Mouse (Mus musculus) forebrain, embryonic 13.5 days (tissue): ENCODE measurements around the gene Cox10. TPM values are rescaled to one million over a fixed set of nuclear protein-coding genes. Genes with fewer than 3 reads are reported as not detected.

ENCODE experiments used
- ATAC-seq: fragments of 200-750 bp; cut with Nextera tagmentation; 2 replicates; pipeline ENCODE4 v1.8.0; 2017
- H3K27ac ChIP-seq: fragments of 300-500 bp; sonication (generic); 2 replicates; pipeline ENCODE4 v1.5.1; 2015; ENCODE audit warnings: inconsistent platforms, mild to moderate bottlenecking, moderate library complexity
- H3K27me3 ChIP-seq: fragments of 300-500 bp; sonication (generic); 2 replicates; pipeline ENCODE4 v1.6.1; 2015; ENCODE audit warnings: mild to moderate bottlenecking, inconsistent platforms
- H3K36me3 ChIP-seq: fragments of 300-500 bp; sonication (generic); 2 replicates; pipeline ENCODE4 v1.6.1; 2015; ENCODE audit warnings: mild to moderate bottlenecking, inconsistent platforms; ENCODE audit not compliant: poor library complexity, severe bottlenecking
- H3K4me1 ChIP-seq: fragments of 300-500 bp; sonication (generic); 2 replicates; pipeline ENCODE4 v1.6.1; 2015; ENCODE audit warnings: inconsistent platforms
- H3K4me2 ChIP-seq: fragments of 300-500 bp; sonication (generic); 2 replicates; pipeline ENCODE4 v1.6.1; 2015; ENCODE audit warnings: inconsistent platforms, mild to moderate bottlenecking, moderate library complexity
- H3K4me3 ChIP-seq: fragments of 300-500 bp; sonication (generic); 2 replicates; pipeline ENCODE4 v1.5.1; 2015; ENCODE audit warnings: mild to moderate bottlenecking, inconsistent platforms
- H3K9ac ChIP-seq: fragments of 300-500 bp; sonication (generic); 2 replicates; pipeline ENCODE4 v1.6.1; 2015; ENCODE audit warnings: mild to moderate bottlenecking, inconsistent platforms
- H3K9me3 ChIP-seq: fragments of 300-500 bp; sonication (generic); replicated peaks from 2 replicates; pipeline ENCODE4 v1.6.1; 2016; ENCODE audit warnings: inconsistent platforms
- WGBS: fragments of 180-500 bp; shearing (Covaris S2); methylation state at CpG from one replicate; pipeline ENCODE4 v1.1.7; 2015; 5-methylcytosine and 5-hydroxymethylcytosine counted together
- polyA plus RNA-seq: library from polyadenylated mRNA; unstranded; fragments of >200 nt; fragmentation: Nextera tagmentation; extraction: Ambion mirVana; gene quantifications from 2 replicates; pipeline ENCODE4 v1.2.1, GENCODE M21; 2015

The Cox10 gene
- polyA plus RNA-seq, 1 experiment from 2014 or later, result 19.4 TPM

DNA sequence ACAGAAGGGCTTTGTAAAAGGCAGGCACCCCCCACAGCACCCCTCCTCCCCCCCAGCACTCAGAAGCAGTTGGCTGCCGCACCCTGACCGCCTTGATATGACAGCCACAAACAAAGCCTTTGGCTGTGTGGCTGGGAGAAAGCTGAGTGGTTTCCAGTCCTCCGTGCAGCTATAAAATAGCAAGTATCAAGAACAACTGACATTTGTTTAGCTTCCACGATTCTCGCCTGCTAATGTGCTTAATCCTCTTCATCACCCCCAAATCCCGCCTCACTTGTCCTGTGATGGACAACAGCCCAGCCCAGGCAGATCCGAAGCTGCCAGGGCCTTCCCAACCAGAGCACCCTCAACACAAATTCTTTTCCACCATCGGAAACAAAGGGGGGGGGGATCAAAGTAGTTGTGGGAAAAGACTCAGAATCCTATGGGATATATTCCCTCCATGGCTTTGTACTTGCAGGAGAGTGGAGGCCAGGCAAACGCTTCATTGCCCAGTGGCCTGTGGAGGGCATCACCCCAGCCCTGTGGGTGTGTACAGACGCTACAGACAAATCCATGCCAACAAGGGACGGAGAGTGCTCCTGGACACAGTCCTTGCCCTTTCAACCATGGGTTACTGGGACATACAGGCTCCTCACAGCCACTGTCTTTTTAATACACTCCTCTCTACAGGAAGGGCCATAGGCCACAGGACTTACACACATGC lies 109.9 kb downstream of the Cox10 start:
- Histone ChIP-seq H3K36me3 (no peaks in the 10 kb centered on the region), H3K9ac (0 out of 2 replicates have a peak overlapping the region, but pooled peaks have one; percentile 23)
- WGBS, result 16% methylated on average over 11 of the region's 11 CpGs

DNA sequence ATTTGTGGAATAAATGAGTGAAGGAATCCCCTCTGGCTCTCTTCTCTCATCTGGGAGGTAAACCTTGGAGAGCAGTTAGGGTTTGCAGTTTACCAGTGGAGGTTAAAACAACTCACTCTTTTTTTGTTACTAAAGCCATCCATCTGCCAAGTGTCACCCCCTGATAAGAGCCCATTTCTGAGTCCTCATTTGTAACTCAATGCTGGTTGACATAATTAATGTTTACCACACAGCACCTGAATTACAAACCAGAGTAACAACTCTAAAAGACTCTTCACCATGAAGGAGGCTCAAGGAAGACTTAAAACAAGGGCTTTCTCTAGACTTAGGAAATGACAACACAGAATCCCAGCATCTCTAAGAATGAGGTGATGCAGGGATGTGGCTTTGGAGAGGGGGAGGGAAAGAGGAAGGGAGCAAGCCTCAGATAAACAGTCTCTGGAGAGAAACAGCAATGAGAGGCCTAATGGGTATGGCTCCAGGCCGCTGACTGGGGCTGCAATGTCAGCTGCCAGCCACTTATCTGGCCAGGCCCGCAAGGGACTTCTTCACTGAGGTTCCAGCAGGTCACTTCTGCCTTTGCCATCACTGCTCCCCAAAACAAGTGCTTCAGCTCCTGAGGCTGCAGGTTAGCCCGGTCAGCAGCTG lies 110.8 kb downstream of the Cox10 start:
- Histone ChIP-seq H3K36me3 (peaks cover 6% of the 10 kb centered on the region; the same call in 1 of the 2 replicates), H3K4me2 (0 out of 2 replicates have a peak overlapping the region, but pooled peaks have one; percentile 17), H3K4me3 (no peak overlapping the region), H3K27me3 (no peaks in the 10 kb centered on the region), H3K9ac (no peak overlapping the region), H3K27ac (peak overlapping the region; percentile 37; the same call in 1 of the 2 replicates), H3K9me3 (no peaks in the 10 kb centered on the region), H3K4me1 (peaks cover 28% of the 10 kb centered on the region)
- 49% methylated on average over 3 of the region's 3 CpGs for WGBS
- ATAC-seq, result no peak

More for the DNA sequence above, 109.9 kb downstream of the Cox10 start:
- H3K4me1 ChIP-seq, result peaks cover 32% of the 10 kb centered on the region
- no peak overlapping the region for H3K4me3 ChIP-seq
- ATAC-seq, result peak; percentile 79
- H3K9me3 ChIP-seq, result no peaks in the 10 kb centered on the region
- H3K27me3 ChIP-seq, result no peaks in the 10 kb centered on the region
- 0 out of 2 replicates have a peak overlapping the region, but pooled peaks have one; percentile 37 for H3K27ac ChIP-seq
- H3K4me2 ChIP-seq, result peak overlapping the region; percentile 17; the same call in 1 of the 2 replicates

DNA sequence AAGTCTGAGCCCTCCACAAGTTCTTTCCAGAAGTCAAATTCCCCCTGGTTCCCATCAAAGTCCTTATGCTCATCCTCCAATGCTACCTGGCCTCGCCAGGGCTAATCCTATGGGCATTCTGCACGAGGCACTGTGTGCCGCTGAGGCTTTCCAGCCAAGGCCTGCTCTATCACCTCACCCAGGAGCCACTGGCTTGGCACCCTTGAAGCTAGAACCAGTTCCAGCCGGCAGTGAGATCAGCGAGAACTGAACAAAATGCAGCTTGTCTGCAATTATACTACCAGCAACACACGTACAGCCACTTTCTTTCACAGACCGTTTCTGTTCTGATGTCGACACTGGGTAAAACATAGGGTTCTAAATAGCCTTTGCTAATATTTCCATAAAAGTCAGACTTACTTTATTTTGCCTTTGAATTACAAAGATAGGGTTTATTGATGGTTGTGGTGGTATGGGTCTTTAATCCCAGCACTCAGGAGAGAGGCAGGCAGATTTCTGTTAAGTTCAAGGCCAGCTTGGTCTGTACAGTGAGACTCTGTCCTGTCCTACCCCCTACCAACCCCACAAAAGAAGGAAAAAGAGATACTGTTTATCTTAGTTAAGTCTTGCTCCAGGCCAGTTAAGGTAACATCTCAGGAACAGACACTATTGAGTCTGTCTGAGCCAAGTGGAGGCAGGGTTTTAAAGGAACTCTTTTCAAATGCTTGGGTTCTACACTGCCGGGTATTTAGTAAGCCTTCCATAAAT lies 111.5 kb downstream of the Cox10 start:
- no peak overlapping the region for H3K4me2 ChIP-seq
- no peaks in the 10 kb centered on the region for H3K9me3 ChIP-seq
- no peak for ATAC-seq
- H3K9ac ChIP-seq, result no peak overlapping the region
- no peak overlapping the region for H3K4me3 ChIP-seq
- H3K36me3 ChIP-seq, result peaks cover 12% of the 10 kb centered on the region; the same call in 1 of the 2 replicates
- 80% methylated on average over 9 of the region's 9 CpGs for WGBS
- H3K27me3 ChIP-seq, result no peaks in the 10 kb centered on the region
- H3K4me1 ChIP-seq, result peaks cover 28% of the 10 kb centered on the region
- no peak overlapping the region for H3K27ac ChIP-seq

- no peak overlapping the region for H3K4me2 ChIP-seq
- H3K9ac ChIP-seq, result no peak overlapping the region
- 75% methylated on average over 5 of the region's 5 CpGs for WGBS
- no peaks in the 10 kb centered on the region for H3K27me3 ChIP-seq
- no peak overlapping the region; the same call in 1 of the 2 replicates for H3K27ac ChIP-seq
- peaks cover 28% of the 10 kb centered on the region for H3K4me1 ChIP-seq
- ATAC-seq, result no peak
- peaks cover 12% of the 10 kb centered on the region; the same call in 1 of the 2 replicates for H3K36me3 ChIP-seq
- H3K4me3 ChIP-seq, result no peak overlapping the region
- H3K9me3 ChIP-seq, result no peaks in the 10 kb centered on the region
Observed at GRCm38 (mm10) chr11:63965437-63965836, 113.8 kb downstream of the Cox10 start.

DNA sequence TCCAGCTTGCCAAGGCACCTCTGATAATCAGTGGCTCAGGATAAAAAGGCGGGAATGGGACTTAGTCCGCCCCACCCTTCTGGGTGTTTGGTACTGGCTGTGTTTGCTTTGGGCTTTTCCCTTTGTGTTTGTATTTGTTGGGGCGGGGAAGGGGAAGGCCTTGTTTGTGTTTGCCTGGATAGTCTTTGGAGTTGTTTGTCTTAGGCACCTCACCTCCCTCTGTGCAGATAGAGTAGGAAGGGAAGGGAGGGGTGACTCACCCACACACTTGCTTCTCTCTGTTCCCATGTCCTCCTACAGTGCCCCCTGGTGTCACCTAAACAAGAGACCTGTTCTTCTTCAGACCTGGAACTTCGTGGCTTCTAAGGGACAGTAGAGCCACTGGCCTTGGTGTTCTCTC lies 122.1 kb downstream of the Cox10 start:
- ATAC-seq, result no peak
- WGBS, result 38% methylated on average over 4 of the region's 4 CpGs

GRCm38 (mm10) chr11:63956748-63957147 lies 122.5 kb downstream of the Cox10 start:
- Histone ChIP-seq H3K27me3 (peaks cover 7% of the 10 kb centered on the region; the same call in 1 of the 2 replicates), H3K4me2 (no peak overlapping the region), H3K4me1 (peaks cover 35% of the 10 kb centered on the region), H3K27ac (no peak overlapping the region), H3K9me3 (no peaks in the 10 kb centered on the region), H3K36me3 (no peaks in the 10 kb centered on the region), H3K9ac (no peak overlapping the region), H3K4me3 (no peak overlapping the region)
- ATAC-seq, result no peak
- 23% methylated on average over 7 of the region's 7 CpGs for WGBS

More for the DNA sequence above, 122.1 kb downstream of the Cox10 start:
- Histone ChIP-seq H3K9me3 (no peaks in the 10 kb centered on the region), H3K4me1 (peaks cover 31% of the 10 kb centered on the region), H3K4me2 (no peak overlapping the region), H3K27me3 (peaks cover 5% of the 10 kb centered on the region; the same call in 1 of the 2 replicates), H3K4me3 (no peak overlapping the region), H3K36me3 (no peaks in the 10 kb centered on the region), H3K9ac (no peak overlapping the region), H3K27ac (no peak overlapping the region)

- H3K27me3 ChIP-seq, result peaks cover 33% of the 10 kb centered on the region
- H3K4me3 ChIP-seq, result no peak overlapping the region
- H3K27ac ChIP-seq, result no peak overlapping the region
- no peaks in the 10 kb centered on the region for H3K36me3 ChIP-seq
- no peak for ATAC-seq
- no peaks in the 10 kb centered on the region for H3K9me3 ChIP-seq
- peaks cover 38% of the 10 kb centered on the region for H3K4me1 ChIP-seq
- 73% methylated on average over 2 of the region's 2 CpGs for WGBS
- H3K9ac ChIP-seq, result no peak overlapping the region
- H3K4me2 ChIP-seq, result no peak overlapping the region
Observed at GRCm38 (mm10) chr11:63953887-63954286, 125.4 kb downstream of the Cox10 start.

DNA sequence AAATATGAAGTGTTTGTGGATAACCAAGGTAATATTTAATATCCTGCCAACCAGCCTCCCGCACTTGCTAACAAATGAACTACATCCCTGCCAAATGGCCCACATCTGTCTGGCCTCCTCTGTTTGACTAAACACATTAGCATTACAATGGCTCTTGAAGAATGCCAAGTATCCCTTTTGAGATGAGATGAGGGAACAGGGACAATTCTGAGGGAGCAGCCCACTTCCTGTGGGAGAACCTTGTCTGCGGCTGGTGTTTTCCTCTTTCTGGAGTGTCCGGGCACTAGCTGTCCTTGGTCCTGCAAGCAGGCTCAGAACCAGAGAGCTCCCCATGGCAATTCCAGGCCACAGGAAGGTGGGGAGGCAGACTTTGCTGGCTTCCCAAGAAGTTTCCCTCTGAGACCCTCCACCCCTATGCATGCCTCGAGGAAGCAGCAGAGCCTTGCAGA lies 126.5 kb downstream of the Cox10 start:
- no peak overlapping the region for H3K27ac ChIP-seq
- 10% methylated on average over 4 of the region's 4 CpGs for WGBS
- no peaks in the 10 kb centered on the region for H3K36me3 ChIP-seq
- H3K4me3 ChIP-seq, result no peak overlapping the region
- H3K4me2 ChIP-seq, result peak overlapping the region; percentile 50
- no peaks in the 10 kb centered on the region for H3K9me3 ChIP-seq
- H3K4me1 ChIP-seq, result peaks cover 38% of the 10 kb centered on the region
- ATAC-seq, result peak; percentile 31; the same call in 1 of the 2 replicates
- 0 out of 2 replicates have a peak overlapping the region, but pooled peaks have one; percentile 34 for H3K9ac ChIP-seq
- peaks cover 38% of the 10 kb centered on the region for H3K27me3 ChIP-seq

GRCm38 (mm10) chr11:63951831-63952631 lies 127.2 kb downstream of the Cox10 start:
- Histone ChIP-seq H3K27me3 (peaks cover 38% of the 10 kb centered on the region), H3K9me3 (no peaks in the 10 kb centered on the region), H3K4me3 (peak overlapping the region; percentile 19; the same call in 1 of the 2 replicates), H3K27ac (no peak overlapping the region), H3K4me1 (peaks cover 34% of the 10 kb centered on the region), H3K4me2 (peak overlapping the region; percentile 50), H3K9ac (peak overlapping the region; percentile 34; the same call in 1 of the 2 replicates), H3K36me3 (no peaks in the 10 kb centered on the region)
- 5% methylated on average over 18 of the region's 19 CpGs for WGBS
- peak; percentile 83 for ATAC-seq

DNA sequence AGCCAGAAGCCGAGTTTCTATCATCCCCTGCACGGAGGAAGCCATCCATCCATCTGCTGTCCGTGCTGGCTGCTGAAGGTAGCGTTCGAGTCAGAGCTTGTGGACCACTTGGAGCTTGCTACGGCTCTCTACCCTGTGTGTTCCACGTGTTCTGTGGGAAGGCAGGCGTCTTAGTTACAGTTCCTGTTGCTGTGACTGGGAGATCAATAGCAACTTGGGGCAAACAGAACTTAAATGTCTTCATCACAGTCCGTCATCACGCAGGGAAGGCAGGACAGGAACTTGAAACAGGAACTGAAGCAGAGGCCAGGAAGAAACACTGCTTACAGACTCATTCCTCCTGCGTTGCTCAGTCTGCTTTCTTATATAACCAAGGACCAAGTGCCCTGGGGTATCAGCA lies 130.9 kb downstream of the Cox10 start:
- Histone ChIP-seq H3K4me3 (no peak overlapping the region), H3K27me3 (peaks cover 36% of the 10 kb centered on the region), H3K9ac (no peak overlapping the region), H3K27ac (no peak overlapping the region), H3K4me1 (peaks cover 18% of the 10 kb centered on the region), H3K9me3 (no peaks in the 10 kb centered on the region), H3K36me3 (no peaks in the 10 kb centered on the region), H3K4me2 (no peak overlapping the region)
- no peak for ATAC-seq
- 90% methylated on average over 11 of the region's 11 CpGs for WGBS

GRCm38 (mm10) chr11:63947024-63947423 lies 132.2 kb downstream of the Cox10 start:
- H3K27me3 ChIP-seq, result peaks cover 33% of the 10 kb centered on the region
- H3K27ac ChIP-seq, result no peak overlapping the region
- 94% methylated on average over 2 of the region's 2 CpGs for WGBS
- no peaks in the 10 kb centered on the region for H3K36me3 ChIP-seq
- ATAC-seq, result no peak
- no peak overlapping the region for H3K9ac ChIP-seq
- H3K4me1 ChIP-seq, result peaks cover 5% of the 10 kb centered on the region
- no peak overlapping the region for H3K4me2 ChIP-seq
- no peaks in the 10 kb centered on the region for H3K9me3 ChIP-seq
- H3K4me3 ChIP-seq, result no peak overlapping the region
